Mouse (Mus musculus) lung, adult 2 months (tissue): ENCODE results near the gene Sufu.

Experiments
- CTCF ChIP-seq: fragments of 200-500 bp; IDR thresholded peaks from 2 replicates; pipeline ENCODE4 v1.5.1; 2011; ENCODE audit warnings: mild to moderate bottlenecking, low read length, control low read depth; ENCODE audit not compliant: insufficient read depth
- POLR2A ChIP-seq: fragments of 200-500 bp; IDR thresholded peaks from 2 replicates; pipeline ENCODE4 v1.6.1; 2011; ENCODE audit warnings: low read depth, mild to moderate bottlenecking, control low read depth, low read length, borderline replicate concordance; ENCODE audit errors: extremely low read depth

GRCm38 (mm10) chr19:46531071-46532030 lies 134.7 kb downstream of the Sufu start:
- no peak for TF ChIP-seq POLR2A
- no peak for TF ChIP-seq CTCF
